Mouse (Mus musculus): Measurements from ENCODE around the gene Car4.
A peak's percentile ranks its signal among the peaks of the same experiment; 100 is the strongest.

Gene Car4

DNA sequence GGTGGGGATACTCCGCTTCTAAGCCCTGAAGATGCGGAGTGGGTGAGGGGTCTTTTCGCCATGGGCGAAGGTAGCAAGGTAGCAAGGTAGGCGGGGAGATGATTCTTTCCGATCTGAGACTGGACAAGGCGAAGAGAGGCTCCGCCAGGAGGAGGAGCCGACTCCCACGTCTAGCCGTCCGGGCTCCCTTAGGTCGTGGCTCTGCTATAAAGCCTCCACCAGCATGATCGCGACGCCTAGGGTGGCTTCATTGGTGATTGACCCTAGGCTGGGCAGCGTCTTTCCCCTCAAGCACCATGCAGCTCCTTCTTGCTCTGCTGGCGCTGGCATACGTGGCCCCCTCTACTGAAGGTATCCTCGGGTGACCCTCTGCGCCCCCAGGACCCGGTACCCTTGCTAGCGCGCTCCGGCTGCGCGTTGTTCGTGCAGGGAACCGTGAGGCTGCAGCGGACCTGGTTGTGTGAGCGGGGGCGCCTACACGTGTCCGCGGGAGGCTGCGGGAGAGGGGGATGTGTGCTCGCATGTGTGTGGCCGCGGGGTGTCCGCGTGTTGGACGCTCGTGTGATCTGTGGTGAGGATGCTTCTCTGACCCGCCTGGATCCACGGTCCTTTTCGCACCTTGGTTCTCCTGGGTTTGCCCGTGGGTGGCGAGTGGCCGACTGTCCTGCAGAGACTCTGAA, at the start of gene Car4:
Gene Car4 (plus strand): TSS at position 196 of the 680 bp plus-strand sequence.
- no peak for DNase-seq (ENCODE audit: low read depth, low spot score)

DNA sequence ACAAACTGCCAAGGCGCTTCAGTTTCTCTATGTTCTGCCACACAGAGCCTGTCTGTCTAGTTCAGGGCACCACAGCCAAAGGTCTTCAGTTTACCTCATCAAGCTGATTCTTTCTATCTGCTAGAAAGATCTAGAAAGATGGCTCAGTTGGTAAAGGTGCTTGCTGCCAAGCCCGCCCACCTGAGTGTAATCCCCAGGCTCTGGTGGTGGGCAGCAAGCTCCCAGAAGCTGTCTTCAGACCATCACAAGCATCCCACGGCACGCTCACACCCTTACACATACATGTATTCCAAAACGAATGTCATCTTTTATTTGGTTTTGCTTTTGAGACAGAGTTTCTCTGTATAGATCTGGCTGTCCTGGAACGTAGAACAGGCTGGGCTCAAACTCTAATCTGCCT, 49.1 kb upstream of the Car4 start:
- no peak for DNase-seq (ENCODE audit: low read depth, low spot score)

DNA sequence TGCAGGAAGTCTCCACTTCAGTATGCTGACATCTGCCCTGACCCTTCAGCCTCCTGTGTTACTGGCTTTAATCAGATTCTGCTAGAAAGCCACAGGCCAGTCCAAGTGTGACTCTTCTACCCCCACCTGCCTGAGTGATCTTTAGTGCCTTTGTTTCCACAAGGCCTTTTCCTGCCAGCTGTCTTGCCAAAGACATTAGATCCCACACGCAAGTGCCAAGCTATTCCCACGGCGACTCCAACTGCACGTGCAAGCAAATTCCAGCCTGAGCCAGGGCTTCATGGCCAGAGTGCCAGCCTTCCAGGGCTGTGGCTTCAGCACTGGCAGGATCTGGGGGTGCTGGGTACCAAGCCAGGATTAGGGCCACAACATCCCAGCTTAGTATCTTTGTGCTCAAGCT, 47.2 kb upstream of the Car4 start:
- DNase-seq (ENCODE audit: low read depth, low spot score), result no peak

DNA sequence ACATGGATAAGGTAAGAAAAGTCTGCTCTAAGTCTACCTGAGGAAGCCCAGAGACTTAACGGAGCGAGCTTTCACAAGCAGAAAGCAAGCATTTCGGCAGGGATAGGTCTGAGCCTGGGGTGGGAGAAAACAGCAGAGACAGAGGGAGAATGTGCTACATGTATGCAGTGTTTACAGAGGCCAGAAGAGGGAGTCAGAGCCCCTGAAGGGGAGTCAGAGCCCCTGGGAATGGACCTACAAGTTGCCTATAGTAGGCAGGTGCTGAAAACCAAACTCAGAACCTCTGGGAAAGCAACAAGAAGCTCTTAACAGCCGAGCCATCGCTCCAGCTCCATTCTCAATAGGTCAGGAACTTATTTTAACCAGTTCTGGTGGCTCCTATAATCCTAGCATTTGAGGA, 42.9 kb upstream of the Car4 start:
- no peak for DNase-seq (ENCODE audit: low read depth, low spot score)

DNA sequence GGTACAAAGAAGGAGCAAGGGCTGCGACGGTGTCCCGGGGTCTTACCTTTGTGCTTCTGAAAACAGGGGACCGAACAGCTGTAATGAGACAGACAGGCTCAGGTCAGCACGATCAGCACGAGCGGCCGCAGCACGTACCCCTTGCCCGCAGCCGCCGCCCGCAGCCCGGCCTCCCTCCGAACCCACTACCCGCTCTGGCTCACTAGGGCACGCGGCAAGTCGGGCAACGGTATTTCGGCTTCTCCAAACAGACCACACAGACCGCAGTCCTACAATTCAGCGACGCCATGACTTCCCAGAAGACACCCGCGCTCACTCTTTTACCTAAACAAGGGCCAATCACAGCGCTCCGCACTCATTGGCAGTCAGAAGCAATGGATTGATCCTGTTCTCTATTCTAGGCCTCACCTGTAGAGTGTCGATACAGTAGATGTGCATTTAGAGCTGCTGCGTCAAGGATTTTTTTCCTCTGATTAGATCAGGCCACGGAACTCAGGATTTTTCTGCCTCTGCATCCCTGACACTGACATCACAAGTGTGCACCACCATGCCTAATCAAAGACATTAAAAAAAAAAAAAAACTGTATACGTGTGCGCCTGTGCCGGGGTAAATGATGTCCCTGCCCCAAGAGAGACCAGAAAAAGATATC, 41.4 kb upstream of the Car4 start, which contains the start of gene Znhit3:
Gene Znhit3 (minus strand): TSS at position 314 of the 650 bp plus-strand sequence.
- DNase-seq (ENCODE audit: low read depth, low spot score), result peak; percentile 87

DNA sequence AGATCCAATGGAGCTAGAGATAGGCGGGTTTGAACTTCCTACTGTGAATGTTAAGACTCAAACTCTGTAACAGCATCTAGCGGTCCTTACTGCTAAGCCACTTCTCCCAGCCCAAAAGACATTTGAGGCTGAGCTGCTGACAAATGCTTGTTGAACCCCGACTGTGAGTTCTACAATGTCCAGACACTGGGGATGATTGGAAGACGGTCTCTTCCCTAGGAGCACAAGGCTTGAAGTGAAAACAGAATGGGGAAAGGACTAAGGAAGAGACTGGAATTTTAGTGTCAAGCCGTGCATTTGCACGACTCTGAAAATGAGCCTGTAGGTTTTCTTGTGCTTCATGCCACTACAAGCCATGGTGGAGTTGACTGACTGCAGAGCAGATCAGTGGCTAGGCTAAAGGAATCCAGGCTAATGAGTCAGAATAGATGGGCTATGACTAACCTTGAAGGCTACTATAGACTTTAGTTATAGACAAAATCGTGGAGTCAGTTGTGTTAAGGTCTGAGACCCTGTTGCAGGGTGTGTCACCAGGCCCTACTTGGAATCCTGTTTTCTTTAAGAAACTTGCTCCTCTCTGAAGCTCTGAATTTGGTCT, 40.8 kb upstream of the Car4 start:
- no peak for DNase-seq (ENCODE audit: low read depth, low spot score)

DNA sequence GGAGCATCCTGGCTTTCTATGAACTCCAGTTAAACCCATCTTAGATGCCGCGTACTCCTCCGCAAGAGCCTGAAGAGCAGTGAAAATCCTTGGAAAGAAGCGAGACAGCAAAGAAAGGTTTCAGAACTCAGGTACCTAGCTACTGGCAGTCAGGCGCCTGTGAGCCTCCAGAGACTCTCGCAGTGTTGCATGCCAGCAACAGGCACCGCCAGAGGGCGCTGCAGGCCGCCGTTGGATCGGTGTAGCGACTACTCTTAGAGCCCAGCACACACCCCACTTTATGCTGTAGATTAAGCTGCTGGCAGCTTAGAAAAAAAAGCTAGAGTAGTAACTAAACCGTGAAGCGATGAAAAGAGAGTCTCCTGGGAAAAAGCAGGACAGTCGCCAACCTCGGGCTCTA, 39.2 kb upstream of the Car4 start:
- DNase-seq (ENCODE audit: low read depth, low spot score), result peak; percentile 82

DNA sequence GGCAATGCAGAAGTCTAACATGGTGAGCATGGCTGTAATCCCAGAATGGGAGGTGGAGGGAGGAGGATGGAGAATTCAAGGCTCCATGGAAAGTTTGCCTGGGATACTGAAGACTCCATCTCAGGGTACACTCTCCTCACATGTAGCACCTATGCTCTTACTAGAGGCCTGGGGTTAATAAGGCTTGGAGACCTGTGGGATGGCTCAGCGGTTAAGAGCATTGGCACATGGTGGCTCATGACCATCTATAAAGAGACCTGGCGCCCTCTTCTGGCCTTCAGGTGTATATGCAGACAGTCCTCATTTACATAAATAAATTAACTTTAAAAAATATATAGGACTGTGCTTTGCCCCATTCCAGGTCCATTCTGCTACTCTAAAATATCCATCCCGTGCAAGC, 38.3 kb upstream of the Car4 start:
- peak; percentile 26 for DNase-seq (ENCODE audit: low read depth, low spot score)

DNA sequence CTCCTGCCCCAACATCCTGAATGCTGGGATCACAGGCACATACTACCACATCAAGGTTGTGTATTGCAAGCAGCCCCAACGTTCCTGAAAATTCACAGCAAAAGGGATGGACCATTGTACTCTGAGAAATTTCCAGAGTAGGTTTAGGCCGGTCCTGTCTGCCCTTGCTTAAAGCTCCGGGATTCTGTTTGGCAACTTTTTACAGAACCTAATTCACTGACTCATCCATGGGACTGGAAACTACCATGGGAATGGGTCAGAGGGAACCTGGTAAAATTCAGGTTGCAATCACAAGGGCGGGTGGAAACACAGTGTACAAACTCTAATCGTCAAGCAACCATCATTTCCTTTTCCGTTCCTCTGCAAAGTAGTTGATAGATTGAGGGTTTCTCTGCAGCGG, 37.6 kb upstream of the Car4 start:
- DNase-seq (ENCODE audit: low read depth, low spot score), result no peak

DNA sequence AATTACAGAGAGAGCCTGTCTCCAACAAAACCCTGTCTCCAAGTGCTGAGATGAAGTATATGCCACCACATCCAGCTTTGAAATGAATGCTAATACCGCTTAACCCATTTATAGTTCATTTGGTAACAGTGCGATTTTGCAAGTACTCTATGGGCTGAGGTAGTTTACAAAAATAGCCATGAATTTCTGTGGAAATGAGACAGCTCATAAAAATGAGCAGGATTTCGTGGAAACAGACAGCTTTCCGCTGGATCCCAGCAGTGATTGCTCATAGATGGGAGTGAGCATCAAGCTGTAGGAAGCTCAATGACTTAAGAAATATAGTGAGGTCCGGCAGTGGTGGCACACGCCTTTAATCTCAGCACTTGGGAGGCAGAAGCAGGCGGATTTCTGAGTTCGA, 36.6 kb upstream of the Car4 start:
- DNase-seq (ENCODE audit: low read depth, low spot score), result no peak

DNA sequence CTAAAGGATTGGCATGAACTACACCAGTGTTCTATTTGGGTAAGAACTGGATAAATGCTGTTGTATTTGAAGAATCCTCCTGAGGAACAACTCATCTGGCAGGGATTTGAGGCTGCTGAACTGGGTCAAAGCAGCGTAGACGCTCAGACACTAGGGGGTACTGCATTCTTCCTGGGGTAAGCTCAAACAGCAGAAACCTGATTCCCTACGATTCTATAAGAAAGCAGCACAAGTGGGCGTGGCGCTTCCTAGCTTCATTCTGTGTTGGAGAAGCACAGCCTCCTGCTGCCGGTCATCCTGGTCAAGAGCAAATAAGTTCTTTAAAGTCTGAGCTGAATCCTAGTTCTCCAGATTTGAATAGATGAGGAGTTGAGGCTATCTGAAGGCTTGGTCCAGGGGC, 25.3 kb upstream of the Car4 start:
- DNase-seq (ENCODE audit: low read depth, low spot score), result no peak

DNA sequence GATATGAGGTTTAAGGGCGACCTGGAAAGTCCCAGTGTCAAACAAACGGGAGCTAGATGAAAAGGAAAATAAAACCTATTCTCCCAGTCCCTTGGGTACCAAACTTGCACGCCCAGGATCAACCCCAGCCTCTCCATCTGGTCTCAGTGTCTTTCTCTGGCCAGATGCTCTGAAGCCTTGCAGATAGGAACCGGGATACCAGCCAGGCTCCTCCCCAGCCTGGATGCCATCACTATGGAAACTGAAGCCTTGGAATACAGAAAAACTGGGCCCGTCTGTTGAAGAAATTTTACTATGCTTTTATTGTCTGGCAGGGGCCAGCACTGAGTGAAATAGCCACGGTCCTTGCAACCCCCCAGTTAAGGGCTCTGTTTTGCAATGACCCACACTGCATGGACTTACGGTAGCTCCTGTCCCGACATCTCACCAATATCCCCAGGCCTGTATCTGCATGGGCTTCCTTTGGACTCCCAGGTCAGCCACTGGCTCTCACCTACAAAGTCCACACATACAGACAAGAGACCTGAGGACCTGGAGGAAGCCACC, 18.0 kb upstream of the Car4 start:
- DNase-seq (ENCODE audit: low read depth, low spot score), result no peak

DNA sequence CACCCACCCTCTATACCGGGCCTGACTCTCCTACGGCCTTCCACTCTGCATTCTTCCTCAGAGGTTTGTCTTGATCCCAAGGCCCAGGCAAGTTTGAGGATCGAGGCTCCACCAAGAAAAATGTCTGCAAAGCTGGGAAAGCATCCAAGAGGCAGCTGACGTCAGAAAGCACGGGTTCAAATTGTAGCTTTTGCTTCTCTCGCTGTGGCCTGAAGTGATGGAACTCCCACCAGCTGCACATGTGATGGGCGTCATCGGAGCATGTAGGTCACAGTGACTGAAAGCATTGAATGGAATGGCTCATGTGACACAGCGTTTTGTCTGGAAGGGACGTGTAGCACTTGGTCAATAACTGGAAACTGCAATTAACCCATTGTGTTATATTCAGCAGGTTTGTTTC, 17.4 kb upstream of the Car4 start:
- no peak for DNase-seq (ENCODE audit: low read depth, low spot score)

DNA sequence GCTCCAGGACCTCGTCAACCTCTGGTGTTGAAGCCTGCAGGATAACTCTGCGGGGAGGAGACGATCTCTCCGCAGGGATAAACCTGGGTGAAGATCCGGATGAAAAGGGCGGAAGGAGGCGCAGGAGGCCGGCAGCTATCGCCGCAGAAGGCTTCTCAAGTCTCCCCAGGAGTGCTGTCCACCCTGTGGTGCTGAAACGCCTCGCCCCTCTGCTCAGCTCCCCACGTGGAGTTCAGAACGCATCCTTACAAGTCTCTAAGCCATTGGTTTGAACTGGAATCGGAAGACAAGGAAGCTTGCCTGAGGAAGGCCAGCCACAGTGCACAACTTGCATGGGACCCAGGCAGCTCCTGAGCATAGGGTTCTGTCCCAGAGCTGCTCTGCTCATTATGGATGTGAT, 13.6 kb upstream of the Car4 start:
- peak; percentile 81 for DNase-seq (ENCODE audit: low read depth, low spot score)

DNA sequence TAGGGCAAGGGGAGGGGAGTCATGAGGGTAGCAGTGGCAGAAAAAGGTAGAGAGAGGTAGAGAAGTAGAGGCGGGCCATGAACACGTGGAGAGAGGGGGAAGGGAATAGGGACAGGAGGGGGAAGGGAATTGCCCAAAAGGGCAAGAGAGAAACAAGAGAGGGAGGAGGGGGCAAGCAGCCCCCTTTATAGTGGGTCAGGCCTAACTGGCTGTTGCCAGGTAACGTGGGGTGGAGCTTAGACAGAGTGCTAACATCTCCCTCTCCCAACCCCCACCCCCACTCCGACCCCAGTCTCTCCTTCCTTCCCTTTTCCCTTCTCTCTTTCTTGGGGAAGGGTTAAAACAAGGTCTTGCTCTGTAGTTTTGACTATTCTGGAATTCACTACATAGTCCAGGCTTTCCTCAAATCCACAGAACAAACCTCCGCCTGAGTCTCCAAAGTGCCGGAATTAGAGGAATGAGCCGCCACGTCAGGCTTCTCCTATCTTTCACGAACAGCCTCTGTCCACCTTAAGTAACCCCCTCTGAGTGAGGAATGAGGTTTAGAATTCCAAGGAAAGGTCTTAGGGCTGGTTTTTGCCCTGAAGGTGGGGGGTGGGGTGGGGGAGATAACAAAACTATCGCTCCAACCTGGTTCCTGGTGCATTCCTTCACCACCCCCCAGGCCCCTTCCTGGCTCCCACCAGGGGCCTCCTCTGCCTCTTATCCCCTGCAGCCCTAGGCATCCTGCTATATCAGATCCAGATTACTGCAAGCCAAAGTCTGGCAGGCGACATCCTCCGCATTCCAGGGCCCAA, 12.7 kb upstream of the Car4 start:
- DNase-seq (ENCODE audit: low read depth, low spot score), result no peak

DNA sequence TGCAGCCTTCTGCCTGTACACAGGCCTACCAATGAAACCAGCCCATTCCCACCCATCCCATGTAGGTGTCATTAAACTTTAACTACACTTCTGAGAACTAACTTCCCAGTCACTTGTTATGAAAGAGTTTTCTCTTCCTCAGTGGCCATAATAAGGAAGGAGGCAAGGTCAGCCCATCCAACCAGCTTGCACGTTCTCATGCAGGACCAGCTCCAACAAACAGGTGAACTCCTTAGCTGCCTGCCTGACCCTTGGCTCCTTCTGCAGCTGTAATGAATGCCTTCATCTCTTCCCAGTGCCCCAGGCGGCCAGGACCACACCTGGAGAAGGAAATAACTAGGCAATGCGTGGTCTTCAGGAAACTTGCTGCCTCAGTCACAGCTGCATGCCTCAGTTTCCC, 11.7 kb upstream of the Car4 start:
- no peak for DNase-seq (ENCODE audit: low read depth, low spot score)

DNA sequence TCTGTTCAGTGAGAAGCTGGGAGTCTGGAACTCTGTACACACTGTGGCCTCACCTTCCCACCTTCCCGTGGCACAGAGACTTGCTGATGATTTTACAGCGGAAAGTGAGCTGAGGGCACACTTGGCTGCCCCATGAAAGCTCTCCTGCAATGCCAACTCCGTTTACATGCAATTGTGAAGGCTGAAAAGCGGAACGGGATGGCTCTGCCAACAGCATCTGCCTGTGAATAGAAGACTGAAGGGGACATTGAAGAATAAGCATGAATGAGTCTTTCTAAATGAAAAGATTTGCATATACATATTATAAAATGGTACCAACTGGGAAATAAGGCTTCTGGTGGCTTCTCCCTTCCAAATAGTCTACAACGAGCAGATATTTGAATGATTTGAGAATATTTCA, 10.4 kb upstream of the Car4 start:
- DNase-seq (ENCODE audit: low read depth, low spot score), result no peak

DNA sequence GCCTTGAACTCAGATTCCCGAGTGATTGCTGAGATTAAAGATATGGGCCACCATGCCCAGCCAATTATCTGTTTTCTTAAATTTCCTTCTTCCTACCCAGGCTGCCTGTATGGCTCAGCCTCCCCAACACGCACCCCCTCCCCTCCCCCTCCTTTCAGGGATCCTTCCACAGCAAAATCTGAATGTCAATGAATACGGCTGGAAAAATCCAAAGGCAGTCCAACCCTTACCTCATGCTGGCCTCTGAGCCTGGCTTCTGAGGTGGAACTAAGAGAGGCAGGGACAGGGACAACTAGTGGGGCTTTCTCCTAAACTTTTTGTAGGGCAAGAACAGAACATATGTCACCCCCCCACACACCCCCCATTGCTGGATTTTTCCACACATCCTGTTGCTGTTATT, 9.5 kb upstream of the Car4 start:
- DNase-seq (ENCODE audit: low read depth, low spot score), result no peak

DNA sequence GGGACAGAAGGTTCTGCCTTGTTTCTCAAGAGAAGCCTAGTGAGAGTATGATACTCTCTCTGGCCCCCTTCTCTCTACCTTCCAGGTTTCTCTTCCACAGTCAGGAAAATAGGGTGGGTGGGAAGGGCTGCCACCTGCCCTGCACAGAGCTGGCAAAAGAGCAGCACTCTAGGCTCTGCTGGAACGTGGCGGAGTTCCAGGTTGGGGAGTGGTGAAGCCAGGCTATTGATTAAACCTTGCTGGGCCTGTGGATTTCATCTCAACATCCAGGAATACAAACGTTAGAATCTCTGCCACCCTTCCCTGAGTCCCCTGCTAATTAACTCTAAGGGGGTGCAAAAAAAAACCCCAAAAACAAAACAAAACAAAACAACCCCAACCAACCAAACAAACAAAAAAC, 9.1 kb upstream of the Car4 start:
- DNase-seq (ENCODE audit: low read depth, low spot score), result no peak

DNA sequence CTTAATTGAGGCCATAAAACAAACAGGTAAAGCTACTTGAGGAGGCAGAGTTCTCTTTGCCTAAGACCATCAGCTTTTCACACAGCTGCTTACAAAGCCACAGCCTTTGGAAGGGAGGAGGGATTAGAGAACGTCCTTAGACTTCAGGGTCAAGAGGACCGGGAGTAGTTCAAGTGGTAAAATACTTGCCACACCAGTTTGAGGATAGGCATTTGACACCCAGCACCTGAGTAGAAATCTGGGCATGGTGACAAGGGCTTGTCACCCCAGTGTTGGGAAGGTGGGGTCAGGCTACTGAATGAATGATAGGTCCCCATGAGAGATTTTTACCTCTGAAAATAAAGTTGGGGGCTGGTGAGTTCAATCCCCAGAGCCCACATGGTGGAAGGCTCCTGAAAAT, 5.0 kb upstream of the Car4 start:
- DNase-seq (ENCODE audit: low read depth, low spot score), result no peak

DNA sequence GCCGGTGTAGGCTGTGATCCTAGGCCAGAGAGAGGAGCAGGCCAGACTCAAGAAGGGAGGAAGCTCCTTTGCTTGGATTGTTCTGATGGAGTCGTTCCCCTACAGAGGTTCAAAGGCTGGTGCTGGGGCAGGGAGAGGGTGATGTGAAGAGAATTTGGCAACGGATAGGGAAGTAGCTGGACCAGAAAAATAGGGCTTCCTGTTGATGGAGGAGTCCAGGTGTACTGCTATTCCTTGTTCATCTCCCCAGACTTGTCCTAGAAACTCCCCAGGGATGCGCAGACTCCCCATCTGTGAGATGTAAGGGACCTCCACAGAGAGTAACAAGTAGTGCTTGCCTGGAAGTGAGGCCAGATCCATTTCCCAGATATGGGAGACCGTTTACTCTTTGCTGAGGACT, 1.2 kb upstream of the Car4 start:
- no peak for DNase-seq (ENCODE audit: low read depth, low spot score)

DNA sequence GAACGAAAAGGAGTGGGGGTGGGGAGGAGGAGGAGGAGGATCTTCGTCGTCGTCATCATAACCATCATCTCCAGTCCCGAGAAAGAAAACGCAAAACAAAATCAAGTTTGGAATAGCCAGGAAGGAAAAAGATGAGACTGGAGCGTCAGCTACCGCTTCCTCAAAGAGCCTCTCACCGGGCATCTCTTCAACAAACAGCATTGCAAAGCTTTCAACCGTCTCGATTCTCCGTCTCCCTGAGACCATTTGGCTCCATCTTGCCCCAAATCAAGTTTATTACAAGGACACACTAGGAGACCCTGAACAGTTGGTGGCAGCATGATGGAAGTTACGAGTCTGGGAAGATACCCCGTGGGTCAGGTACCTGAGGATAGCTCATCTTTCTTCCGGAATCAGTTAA, 415 bp upstream of the Car4 start:
- no peak for DNase-seq (ENCODE audit: low read depth, low spot score)
